Mouse (Mus musculus) E14TG2a.4 (cell line): Measurements from ENCODE around the gene Sync.

Experiments
- CTCF ChIP-seq: conservative IDR thresholded peaks from 2 replicates; pipeline ENCODE4 v1.5.1; 2014; ENCODE audit warnings: low read length
- POU5F1 ChIP-seq: IDR thresholded peaks from 2 replicates; pipeline ENCODE4 v1.6.1; 2014; ENCODE audit warnings: low read length, borderline replicate concordance

GRCm38 (mm10) chr4:129282786-129283185 lies 4.6 kb upstream of the Sync start:
- no peak for TF ChIP-seq CTCF
- TF ChIP-seq POU5F1: no peak
